Mouse (Mus musculus) spleen, adult 2 months (tissue): Measurements from ENCODE around the gene 1110008P14Rik.

ENCODE experiments used
- CTCF ChIP-seq: fragments of 200-500 bp; IDR thresholded peaks from 2 replicates; pipeline ENCODE4 v1.5.1; 2011; ENCODE audit warnings: mild to moderate bottlenecking, inconsistent platforms; ENCODE audit not compliant: insufficient read depth, insufficient read length, insufficient replicate concordance; ENCODE audit errors: extremely low read depth
- POLR2A ChIP-seq: fragments of 200-500 bp; IDR thresholded peaks from 2 replicates; pipeline ENCODE4 v1.6.1; 2011; ENCODE audit warnings: low read depth, low read length, inconsistent platforms

- TF ChIP-seq CTCF, result no peak
- no peak for TF ChIP-seq POLR2A
Measured at GRCm38 (mm10) chr2:32339912-32340642, 41.7 kb downstream of the 1110008P14Rik start.
